Mouse (Mus musculus): ENCODE data around the gene Arg2. TPM values are rescaled to one million over a fixed set of nuclear protein-coding genes. Genes with fewer than 3 reads are reported as not detected.
"Not testable (repeated sequence)": the region's sequence is repeated elsewhere in the genome, so short reads cannot be mapped to it uniquely, and the experiment has no call there.

Gene Arg2
- polyA plus RNA-seq, 1 experiment from 2014 or later = not detected

DNA sequence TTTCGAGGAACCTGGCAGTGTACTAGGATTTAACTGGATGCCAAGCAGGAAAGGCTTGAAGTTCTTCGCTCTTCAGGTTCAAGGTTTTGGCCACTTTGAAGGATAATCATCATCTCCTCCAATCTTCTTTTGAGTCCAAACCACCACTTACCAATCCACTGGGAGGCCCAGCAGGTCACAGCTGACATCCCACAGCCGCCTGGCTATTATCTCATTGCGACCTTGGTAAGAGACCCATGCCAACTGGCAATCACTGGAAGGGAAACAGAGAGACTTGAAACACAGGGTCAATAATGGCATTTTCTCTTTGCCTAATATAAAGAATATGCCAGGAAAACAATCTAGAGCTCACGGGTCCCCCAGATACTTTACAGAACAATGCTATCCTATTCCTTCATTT, 45.4 kb downstream of the Arg2 start:
- Histone ChIP-seq H3K9me3 (ENCODE audit: control insufficient read depth, low read length) (no peaks in the 10 kb centered on the region), H3K36me3 (ENCODE audit: control insufficient read depth, insufficient read depth, low read length) (peaks cover 11% of the 10 kb centered on the region; the same call in 1 of the 2 replicates), H3K27me3 (replicated peaks; ENCODE audit: control insufficient read depth, insufficient read depth, low read length) (no peaks in the 10 kb centered on the region), H3K9ac (ENCODE audit: low read depth, low read length) (no peak overlapping the region), H3K4me3 (ENCODE audit: low read depth, low read length) (no peak overlapping the region), H3K4me2 (no peak overlapping the region), H3K27ac (ENCODE audit: low read depth, low read length) (no peak overlapping the region), H3K4me1 (replicated peaks; ENCODE audit: control insufficient read depth, insufficient read depth, low read length) (peaks cover 7% of the 10 kb centered on the region)
- WGBS = 92% methylated on average over 5 of the region's 5 CpGs
- no peak for DNase-seq (ENCODE audit: low spot score)
- ATAC-seq (replicated peaks; ENCODE audit: low FRiP score) = no peak

DNA sequence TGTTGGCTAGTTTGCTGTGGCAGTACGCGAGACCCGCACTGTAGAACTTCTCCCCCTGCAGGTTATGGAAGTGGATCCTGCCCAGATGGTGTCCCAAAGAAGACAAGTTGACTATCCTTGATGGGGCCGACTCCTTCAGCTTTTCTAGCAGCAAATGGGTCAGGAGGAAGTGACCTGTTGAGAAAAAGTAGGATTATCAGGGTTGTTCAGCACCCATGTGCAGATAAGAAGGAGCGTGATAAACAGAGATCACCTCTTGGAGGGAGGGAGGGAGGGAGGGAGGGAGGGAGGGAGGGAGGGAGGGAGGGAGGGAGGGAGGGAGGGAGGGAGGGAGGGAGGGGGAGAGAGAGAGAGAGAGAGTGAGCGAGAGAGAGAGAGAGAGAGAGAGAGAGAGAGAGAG, 54.6 kb downstream of the Arg2 start:
- H3K4me1 ChIP-seq (replicated peaks; ENCODE audit: control insufficient read depth, insufficient read depth, low read length); H3K4me2 ChIP-seq; H3K4me3 ChIP-seq (ENCODE audit: low read depth, low read length); DNase-seq (ENCODE audit: low spot score); H3K27me3 ChIP-seq (replicated peaks; ENCODE audit: control insufficient read depth, insufficient read depth, low read length); ATAC-seq (replicated peaks; ENCODE audit: low FRiP score); H3K27ac ChIP-seq (ENCODE audit: low read depth, low read length); H3K9me3 ChIP-seq (ENCODE audit: control insufficient read depth, low read length); H3K9ac ChIP-seq (ENCODE audit: low read depth, low read length): not testable (repeated sequence)
- 72% methylated on average over 5 of the region's 6 CpGs for WGBS
- peaks cover 44% of the 10 kb centered on the region for H3K36me3 ChIP-seq (ENCODE audit: control insufficient read depth, insufficient read depth, low read length)

DNA sequence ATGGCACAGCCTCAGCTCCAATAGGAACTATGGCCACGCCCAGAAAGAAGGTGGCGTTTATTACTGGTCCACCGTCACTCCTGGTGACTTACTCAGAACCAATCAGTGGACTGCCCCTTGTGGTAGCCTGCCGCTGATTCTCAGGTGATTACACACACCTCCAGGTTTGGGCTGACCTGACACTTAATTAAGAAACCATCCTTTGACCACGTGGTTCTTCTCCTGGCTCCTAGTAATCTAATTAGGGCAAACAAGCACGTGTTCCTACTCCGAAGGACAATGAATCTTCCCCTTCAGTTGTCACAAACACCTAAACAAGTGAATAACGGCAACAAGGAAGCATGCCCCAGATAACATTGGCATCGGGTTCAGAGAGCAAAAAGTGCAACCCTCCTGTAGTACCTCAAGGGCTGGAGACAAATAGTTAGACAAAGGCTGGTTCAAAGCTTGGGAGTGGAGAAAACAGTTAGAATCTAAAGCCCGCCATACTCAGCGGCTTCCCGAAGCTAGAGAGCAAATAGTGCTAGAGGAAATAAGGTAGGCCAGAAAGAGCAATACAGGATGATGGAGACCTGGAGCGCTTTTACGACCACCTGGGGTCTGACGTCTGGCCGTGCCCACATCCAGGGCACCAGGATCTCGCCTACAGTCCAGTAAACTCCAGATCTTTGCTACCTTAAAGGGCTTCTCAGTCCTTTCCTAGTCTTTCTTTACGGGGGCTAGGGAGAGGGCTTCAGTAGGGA, 60.5 kb downstream of the Arg2 start:
- H3K27ac ChIP-seq (ENCODE audit: low read depth, low read length) = peak overlapping the region; percentile 23; the same call in 1 of the 2 replicates
- under 1% methylated on average over 18 of the region's 18 CpGs for WGBS

DNA sequence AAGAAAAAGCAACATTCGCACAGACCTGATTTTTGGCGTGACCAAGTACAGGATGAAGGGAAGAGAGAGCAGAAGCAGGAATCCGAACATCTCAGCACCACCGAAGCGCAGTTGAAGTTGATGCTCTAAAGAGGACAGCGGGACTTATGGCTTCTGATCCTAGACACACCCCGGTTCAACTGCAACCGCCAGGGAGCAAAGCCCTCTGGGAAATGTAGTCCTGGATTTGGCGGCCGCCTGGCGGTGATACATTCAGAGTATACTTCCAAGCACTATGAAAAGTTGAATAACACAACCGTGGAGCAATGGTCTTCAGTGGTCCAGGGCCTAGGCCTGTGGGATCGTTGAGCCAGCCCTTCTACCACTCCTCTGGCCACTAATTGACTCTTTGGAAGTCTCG, 61.1 kb downstream of the Arg2 start:
- Histone ChIP-seq H3K36me3 (ENCODE audit: control insufficient read depth, insufficient read depth, low read length) (peaks cover 8% of the 10 kb centered on the region), H3K27ac (ENCODE audit: low read depth, low read length) (peak overlapping the region; percentile 23; the same call in 1 of the 2 replicates), H3K9ac (ENCODE audit: low read depth, low read length) (peak overlapping the region; percentile 76), H3K4me3 (ENCODE audit: low read depth, low read length) (peak overlapping the region; percentile 72), H3K27me3 (replicated peaks; ENCODE audit: control insufficient read depth, insufficient read depth, low read length) (no peaks in the 10 kb centered on the region), H3K9me3 (ENCODE audit: control insufficient read depth, low read length) (no peaks in the 10 kb centered on the region), H3K4me1 (replicated peaks; ENCODE audit: control insufficient read depth, insufficient read depth, low read length) (peaks cover 8% of the 10 kb centered on the region), H3K4me2 (peak overlapping the region; percentile 84)
- DNase-seq (ENCODE audit: low spot score) = peak; percentile 81
- WGBS = 6% methylated on average over 14 of the region's 14 CpGs
- peak; percentile 81 for ATAC-seq (replicated peaks; ENCODE audit: low FRiP score)

More for the DNA sequence above, 60.5 kb downstream of the Arg2 start:
- H3K4me3 ChIP-seq (ENCODE audit: low read depth, low read length) = peak overlapping the region; percentile 72
- H3K4me1 ChIP-seq (replicated peaks; ENCODE audit: control insufficient read depth, insufficient read depth, low read length) = peaks cover 8% of the 10 kb centered on the region
- H3K9ac ChIP-seq (ENCODE audit: low read depth, low read length) = peak overlapping the region; percentile 76
- DNase-seq (ENCODE audit: low spot score) (peak; percentile 57), ATAC-seq (replicated peaks; ENCODE audit: low FRiP score) (peak; percentile 95)
- peak overlapping the region; percentile 84 for H3K4me2 ChIP-seq
- H3K9me3 ChIP-seq (ENCODE audit: control insufficient read depth, low read length) = no peaks in the 10 kb centered on the region
- H3K27me3 ChIP-seq (replicated peaks; ENCODE audit: control insufficient read depth, insufficient read depth, low read length) = no peaks in the 10 kb centered on the region
- H3K36me3 ChIP-seq (ENCODE audit: control insufficient read depth, insufficient read depth, low read length) = peaks cover 12% of the 10 kb centered on the region

DNA sequence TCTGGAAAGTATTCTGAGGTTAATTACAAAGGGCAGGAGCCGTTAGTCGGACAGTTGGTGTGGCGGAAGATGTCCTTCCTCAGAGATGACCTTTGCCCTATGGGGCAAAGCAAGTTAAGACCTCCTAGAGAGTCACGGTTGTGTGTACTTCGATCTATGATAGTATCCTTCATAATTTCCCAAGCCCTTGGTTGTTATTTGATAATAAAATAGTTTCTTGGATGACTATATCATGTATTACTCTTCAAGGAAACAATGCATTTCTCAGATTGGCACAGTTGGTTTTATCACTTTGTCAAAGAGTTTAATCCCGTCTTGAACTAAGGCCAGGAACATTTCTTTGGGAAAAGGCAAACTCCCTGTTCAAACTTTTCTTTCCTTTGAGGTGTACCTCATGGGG, 61.6 kb downstream of the Arg2 start, which contains the start of gene Rdh11:
Gene Rdh11 (minus strand): TSS at position 101 of the 400 bp plus-strand sequence.
- Histone ChIP-seq H3K4me1 (replicated peaks; ENCODE audit: control insufficient read depth, insufficient read depth, low read length) (peaks cover 8% of the 10 kb centered on the region), H3K4me2 (peak within 1 kb of the TSS; percentile 84), H3K27me3 (replicated peaks; ENCODE audit: control insufficient read depth, insufficient read depth, low read length) (no peaks in the 10 kb centered on the region), H3K36me3 (ENCODE audit: control insufficient read depth, insufficient read depth, low read length) (peaks cover 8% of the 10 kb centered on the region), H3K4me3 (ENCODE audit: low read depth, low read length) (peak within 1 kb of the TSS; percentile 72), H3K9ac (ENCODE audit: low read depth, low read length) (peak within 1 kb of the TSS; percentile 76), H3K9me3 (ENCODE audit: control insufficient read depth, low read length) (no peaks in the 10 kb centered on the region), H3K27ac (ENCODE audit: low read depth, low read length) (peak within 1 kb of the TSS; percentile 23; the same call in 1 of the 2 replicates)
- ATAC-seq (replicated peaks; ENCODE audit: low FRiP score) (no peak), DNase-seq (ENCODE audit: low spot score) (no peak)
- 59% methylated on average over 6 of the region's 6 CpGs for WGBS

DNA sequence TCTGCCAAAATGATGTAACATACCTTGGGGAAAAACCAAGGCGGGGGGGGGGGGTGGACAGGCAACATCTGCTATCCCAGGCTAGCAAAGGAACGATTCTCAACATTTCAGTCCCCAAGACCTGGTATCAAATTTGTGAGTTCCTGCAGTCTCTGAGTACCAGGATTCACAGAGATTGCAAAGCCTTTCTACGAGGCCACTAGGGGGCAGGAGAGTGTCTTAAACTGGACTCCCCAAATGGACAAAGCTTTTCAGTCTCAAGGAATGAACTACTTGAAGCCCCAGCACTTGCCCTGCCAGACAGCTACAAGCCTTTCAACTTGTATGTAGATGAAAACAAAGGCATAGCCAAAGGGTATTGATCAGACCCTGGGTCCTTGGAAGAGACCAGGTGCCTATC, 62.9 kb downstream of the Arg2 start:
- 4% methylated on average over 3 of the region's 3 CpGs for WGBS

DNA sequence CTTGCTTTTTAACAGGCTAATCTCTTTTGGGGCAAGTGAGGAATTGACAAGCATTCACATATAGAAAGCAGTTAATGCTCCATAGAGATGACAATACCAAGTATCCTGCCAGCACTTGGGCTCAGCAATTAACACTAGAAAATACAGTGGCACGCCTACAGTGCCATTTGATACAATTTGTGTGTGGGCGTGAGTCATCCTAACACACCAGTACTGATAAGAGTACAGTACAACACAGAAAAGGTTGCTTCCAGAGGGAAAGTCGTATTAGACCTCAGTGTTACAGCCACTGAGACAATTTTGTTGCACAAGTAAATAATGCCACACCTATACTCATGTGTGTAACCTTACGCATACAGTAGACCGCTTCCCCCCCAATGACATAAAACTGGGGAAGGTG, 66.5 kb downstream of the Arg2 start:
- H3K9ac ChIP-seq (ENCODE audit: low read depth, low read length) = no peak overlapping the region
- no peak for ATAC-seq (replicated peaks; ENCODE audit: low FRiP score)
- DNase-seq (ENCODE audit: low spot score) = no peak
- no peaks in the 10 kb centered on the region for H3K36me3 ChIP-seq (ENCODE audit: control insufficient read depth, insufficient read depth, low read length)
- no peak overlapping the region for H3K4me2 ChIP-seq
- 77% methylated on average over 5 of the region's 5 CpGs for WGBS
- no peak overlapping the region for H3K27ac ChIP-seq (ENCODE audit: low read depth, low read length)
- H3K4me1 ChIP-seq (replicated peaks; ENCODE audit: control insufficient read depth, insufficient read depth, low read length) = no peaks in the 10 kb centered on the region
- H3K9me3 ChIP-seq (ENCODE audit: control insufficient read depth, low read length) = no peaks in the 10 kb centered on the region
- H3K4me3 ChIP-seq (ENCODE audit: low read depth, low read length) = no peak overlapping the region
- H3K27me3 ChIP-seq (replicated peaks; ENCODE audit: control insufficient read depth, insufficient read depth, low read length) = no peaks in the 10 kb centered on the region

More for the DNA sequence above, 62.9 kb downstream of the Arg2 start:
- H3K4me1 ChIP-seq (replicated peaks; ENCODE audit: control insufficient read depth, insufficient read depth, low read length) = peaks cover 8% of the 10 kb centered on the region
- no peak for DNase-seq (ENCODE audit: low spot score)
- no peaks in the 10 kb centered on the region for H3K27me3 ChIP-seq (replicated peaks; ENCODE audit: control insufficient read depth, insufficient read depth, low read length)
- no peak overlapping the region for H3K27ac ChIP-seq (ENCODE audit: low read depth, low read length)
- H3K9me3 ChIP-seq (ENCODE audit: control insufficient read depth, low read length) = no peaks in the 10 kb centered on the region
- no peak overlapping the region for H3K4me2 ChIP-seq
- ATAC-seq (replicated peaks; ENCODE audit: low FRiP score) = no peak
- H3K9ac ChIP-seq (ENCODE audit: low read depth, low read length) = no peak overlapping the region
- 0 out of 2 replicates have a peak, but pooled peaks cover under 1% of the 10 kb centered on the region for H3K36me3 ChIP-seq (ENCODE audit: control insufficient read depth, insufficient read depth, low read length)
- H3K4me3 ChIP-seq (ENCODE audit: low read depth, low read length) = no peak overlapping the region

DNA sequence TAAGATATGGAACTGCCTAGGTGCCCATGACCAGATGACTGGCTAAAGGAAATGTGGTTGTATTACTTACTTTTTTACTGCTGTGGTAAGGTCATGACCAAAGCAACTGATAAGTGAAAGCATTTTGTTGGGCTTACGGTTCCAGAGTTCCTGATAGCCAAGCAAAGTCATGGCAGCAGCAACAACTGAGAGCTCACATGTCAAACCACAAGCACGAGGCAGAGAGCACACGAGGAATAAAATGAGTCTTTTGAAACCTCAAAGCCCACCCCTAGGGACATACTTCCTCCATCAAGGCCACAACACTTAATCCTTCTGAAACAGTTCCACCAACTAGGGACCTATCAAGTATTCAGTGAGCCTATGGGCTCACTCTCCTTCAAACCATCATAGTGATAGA, 71.3 kb downstream of the Arg2 start:
- no peak overlapping the region for H3K4me3 ChIP-seq (ENCODE audit: low read depth, low read length)
- H3K27ac ChIP-seq (ENCODE audit: low read depth, low read length) = no peak overlapping the region
- H3K4me2 ChIP-seq = no peak overlapping the region
- H3K4me1 ChIP-seq (replicated peaks; ENCODE audit: control insufficient read depth, insufficient read depth, low read length) = no peaks in the 10 kb centered on the region
- H3K36me3 ChIP-seq (ENCODE audit: control insufficient read depth, insufficient read depth, low read length) = no peaks in the 10 kb centered on the region
- H3K9me3 ChIP-seq (ENCODE audit: control insufficient read depth, low read length) = no peaks in the 10 kb centered on the region
- DNase-seq (ENCODE audit: low spot score) (no peak), ATAC-seq (replicated peaks; ENCODE audit: low FRiP score) (no peak)
- 49% methylated on average over 3 of the region's 3 CpGs for WGBS
- no peaks in the 10 kb centered on the region for H3K27me3 ChIP-seq (replicated peaks; ENCODE audit: control insufficient read depth, insufficient read depth, low read length)
- no peak overlapping the region for H3K9ac ChIP-seq (ENCODE audit: low read depth, low read length)

Data from liver, embryonic 11.5 days (tissue).